Mouse (Mus musculus) ES-E14 (cell line): ENCODE results near the gene Smpx.

ENCODE experiments used
- HCFC1 ChIP-seq: IDR thresholded peaks from 2 replicates; pipeline ENCODE4 v1.6.1; 2012; ENCODE audit warnings: low read length, inconsistent platforms, borderline replicate concordance; ENCODE audit not compliant: insufficient read depth
- MAFK ChIP-seq: IDR thresholded peaks from 2 replicates; pipeline ENCODE4 v1.6.1; 2014; ENCODE audit warnings: mild to moderate bottlenecking, low read depth, low read length, inconsistent platforms; ENCODE audit not compliant: insufficient read depth
- ZC3H11A ChIP-seq: IDR thresholded peaks from 2 replicates; pipeline ENCODE4 v1.6.1; 2012; ENCODE audit warnings: low read depth, mild to moderate bottlenecking, inconsistent platforms, low read length, borderline replicate concordance
- ZNF384 ChIP-seq: IDR thresholded peaks from 2 replicates; pipeline ENCODE4 v1.6.1; 2012; ENCODE audit warnings: low read depth, low read length, inconsistent platforms

DNA sequence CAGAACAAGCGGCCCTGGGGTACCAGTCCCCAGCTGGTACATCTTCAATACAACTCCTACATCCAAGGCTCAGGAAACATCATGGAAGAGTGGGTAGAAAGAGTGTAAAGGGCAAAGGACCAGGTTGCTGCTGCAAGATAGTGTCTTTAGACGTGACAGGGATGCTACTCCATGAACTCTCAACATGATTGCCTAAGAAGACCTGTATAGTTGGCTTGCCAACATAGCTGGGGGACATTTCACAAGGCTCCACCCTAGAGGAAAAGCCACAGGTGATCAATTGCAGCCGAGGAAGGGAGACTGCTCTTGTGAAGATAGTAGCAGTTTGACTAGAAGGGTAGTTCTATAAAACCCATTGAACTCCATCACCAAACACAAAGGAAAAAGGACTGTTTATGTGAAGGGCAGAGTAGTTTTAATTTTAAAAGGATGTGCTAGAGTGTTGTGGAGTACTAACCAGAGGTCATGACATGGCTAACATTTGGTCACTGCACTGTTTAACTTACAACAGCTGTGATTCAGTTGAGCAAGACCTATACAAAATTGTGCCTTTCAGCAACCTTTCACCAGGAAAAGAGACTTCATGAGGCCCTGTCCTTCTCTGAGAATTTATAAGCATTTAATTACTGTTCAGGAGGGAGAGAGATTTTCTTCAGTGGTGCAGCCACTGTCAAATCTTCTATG is 23.9 kb upstream of the Smpx start:
- no peak for TF ChIP-seq ZC3H11A
- no peak for TF ChIP-seq HCFC1
- no peak for TF ChIP-seq MAFK
- no peak for TF ChIP-seq ZNF384
